Mouse (Mus musculus) thymus, adult 2 months (tissue): Measurements from ENCODE around the gene Utrn.

Experiments
- CTCF ChIP-seq: fragments of 200-500 bp; IDR thresholded peaks from 2 replicates; pipeline ENCODE4 v1.5.1; 2012; ENCODE audit warnings: mild to moderate bottlenecking, control low read depth, low read length, moderate library complexity, borderline replicate concordance; ENCODE audit not compliant: control insufficient read depth, poor library complexity, insufficient read depth; ENCODE audit errors: extremely low read depth
- POLR2A ChIP-seq: fragments of 200-500 bp; IDR thresholded peaks from 2 replicates; pipeline ENCODE4 v1.6.1; 2012; ENCODE audit warnings: mild to moderate bottlenecking, low read length, control low read depth, moderate library complexity; ENCODE audit not compliant: control insufficient read depth, poor library complexity, insufficient read depth; ENCODE audit errors: extremely low read depth

GRCm38 (mm10) chr10:12662035-12662434 lies 207.1 kb downstream of the Utrn start:
- TF ChIP-seq POLR2A (no peak), CTCF (no peak)
